Mouse (Mus musculus) c-Kit-positive CD71-negative TER-119-negative erythroid progenitor cells, embryonic 14.5 days (primary cell): ENCODE results near the gene Hist3h2a.
"Not testable (repeated sequence)": the region's sequence is repeated elsewhere in the genome, so short reads cannot be mapped to it uniquely, and the experiment has no call there.

ENCODE experiments used
- DNase-seq: peaks from one replicate; pipeline ENCODE4 v3.0.0-alpha.2; 2013; ENCODE audit warnings: low read depth

Gene Hist3h2a

GRCm38 (mm10) chr11:58947798-58948528 lies 6.5 kb upstream of the Hist3h2a start:
- no peak for DNase-seq

GRCm38 (mm10) chr11:58948542-58949479 lies 5.7 kb upstream of the Hist3h2a start, which contains the start of gene Hist3h2ba:
Hist3h2ba (plus strand) TSS chr11:58948920.
- no peak for DNase-seq

- no peak for DNase-seq
These were observed 4.7 kb upstream of the Hist3h2a start for GRCm38 (mm10) chr11:58949480-58950431.

GRCm38 (mm10) chr11:58951210-58951609 lies 3.3 kb upstream of the Hist3h2a start:
- no peak for DNase-seq

GRCm38 (mm10) chr11:58953351-58954169 lies 925 bp upstream of the Hist3h2a start:
- no peak for DNase-seq

GRCm38 (mm10) chr11:58954170-58954419 lies 390 bp upstream of the Hist3h2a start:
- not testable (repeated sequence) for DNase-seq

GRCm38 (mm10) chr11:58955143-58955867 lies 820 bp downstream of the Hist3h2a start:
- DNase-seq = no peak

- DNase-seq = no peak
These were observed 1.4 kb downstream of the Hist3h2a start for GRCm38 (mm10) chr11:58955868-58956257.

GRCm38 (mm10) chr11:58957226-58957914 lies 2.9 kb downstream of the Hist3h2a start:
- DNase-seq = no peak

GRCm38 (mm10) chr11:58958536-58958935 lies 4.1 kb downstream of the Hist3h2a start:
- DNase-seq = no peak

GRCm38 (mm10) chr11:58959186-58959825 lies 4.8 kb downstream of the Hist3h2a start:
- no peak for DNase-seq

- peak; percentile 64 for DNase-seq
These were observed 5.5 kb downstream of the Hist3h2a start for GRCm38 (mm10) chr11:58959921-58960465.

- DNase-seq = no peak
These were observed 7.1 kb downstream of the Hist3h2a start for GRCm38 (mm10) chr11:58961364-58962177.

- DNase-seq = no peak
These were observed 9.1 kb downstream of the Hist3h2a start for GRCm38 (mm10) chr11:58963543-58963942.

- no peak for DNase-seq
These were observed 9.7 kb downstream of the Hist3h2a start for GRCm38 (mm10) chr11:58964216-58964615.

- no peak for DNase-seq
These were observed 10.7 kb downstream of the Hist3h2a start for GRCm38 (mm10) chr11:58965001-58965760.

GRCm38 (mm10) chr11:58967346-58967745 lies 12.9 kb downstream of the Hist3h2a start:
- no peak for DNase-seq
